Mouse (Mus musculus) forebrain, embryonic 10.5 days (tissue): ENCODE measurements at regions not wholly inside any gene's neighbourhood (a gene's known extent, or its start where the extent isn't known, plus 50 kb on each side); places are given as distances from the start of the nearest gene placed in this dataset.
"Not testable (repeated sequence)": the region's sequence is repeated elsewhere in the genome, so short reads cannot be mapped to it uniquely, and the experiment has no call there.

Experiments
- DNase-seq: peaks from one replicate; pipeline ENCODE4 v3.0.0-alpha.2; 2017; ENCODE audit warnings: low spot score; ENCODE audit errors: extremely low spot score
- H3K27ac ChIP-seq: fragments of 300-500 bp; sonication (generic); 2 replicates; pipeline ENCODE4 v1.5.1; 2016; ENCODE audit warnings: mild to moderate bottlenecking
- H3K27me3 ChIP-seq: fragments of 300-500 bp; sonication (generic); 2 replicates; pipeline ENCODE4 v1.6.1; 2016; ENCODE audit warnings: mild to moderate bottlenecking; ENCODE audit not compliant: poor library complexity, severe bottlenecking
- H3K36me3 ChIP-seq: fragments of 300-500 bp; sonication (generic); replicated peaks from 2 replicates; pipeline ENCODE4 v1.6.1; 2016; ENCODE audit warnings: mild to moderate bottlenecking, moderate library complexity
- H3K4me1 ChIP-seq: fragments of 300-500 bp; sonication (generic); 2 replicates; pipeline ENCODE4 v1.6.1; 2016
- H3K4me3 ChIP-seq: fragments of 300-500 bp; sonication (generic); 2 replicates; pipeline ENCODE4 v1.5.1; 2016; ENCODE audit warnings: mild to moderate bottlenecking, moderate library complexity
- H3K9me3 ChIP-seq: fragments of 300-500 bp; sonication (generic); 2 replicates; pipeline ENCODE4 v1.6.1; 2016; ENCODE audit warnings: mild to moderate bottlenecking, moderate library complexity
- WGBS: fragments of 180-500 bp; shearing (Covaris S2); methylation state at CpG from one replicate; pipeline ENCODE4 v1.1.7; 2016; 5-methylcytosine and 5-hydroxymethylcytosine counted together

- peaks cover 36% of the 10 kb centered on the region for H3K27me3 ChIP-seq
- 85% methylated on average over 3 of the region's 3 CpGs for WGBS
- no peak for DNase-seq
- peaks cover 13% of the 10 kb centered on the region for H3K4me1 ChIP-seq
- H3K9me3 ChIP-seq = no peaks in the 10 kb centered on the region
- H3K36me3 ChIP-seq = no peaks in the 10 kb centered on the region
- no peak overlapping the region for H3K27ac ChIP-seq
- no peak overlapping the region for H3K4me3 ChIP-seq
These were observed 207.4 kb downstream of the Msrb3 start for GRCm38 (mm10) chr10:120691451-120691850.

GRCm38 (mm10) chr10:120686123-120686522, 209.9 kb upstream of the Hmga2 start:
- 87% methylated on average over 10 of the region's 10 CpGs for WGBS
- H3K27ac ChIP-seq = no peak overlapping the region
- no peak for DNase-seq
- H3K9me3 ChIP-seq = no peaks in the 10 kb centered on the region
- no peaks in the 10 kb centered on the region for H3K36me3 ChIP-seq
- no peaks in the 10 kb centered on the region for H3K27me3 ChIP-seq
- no peaks in the 10 kb centered on the region; the same call in 1 of the 2 replicates for H3K4me1 ChIP-seq
- H3K4me3 ChIP-seq = no peak overlapping the region

GRCm38 (mm10) chr10:120682021-120682420, 205.8 kb upstream of the Hmga2 start:
- H3K27ac ChIP-seq = no peak overlapping the region
- DNase-seq = no peak
- no peaks in the 10 kb centered on the region for H3K27me3 ChIP-seq
- WGBS = 86% methylated on average over 10 of the region's 10 CpGs
- H3K4me1 ChIP-seq = peaks cover 16% of the 10 kb centered on the region
- H3K36me3 ChIP-seq = no peaks in the 10 kb centered on the region
- H3K9me3 ChIP-seq = no peaks in the 10 kb centered on the region
- no peak overlapping the region for H3K4me3 ChIP-seq

- Histone ChIP-seq H3K4me1 (peaks cover 16% of the 10 kb centered on the region), H3K9me3 (no peaks in the 10 kb centered on the region), H3K27me3 (peaks cover 8% of the 10 kb centered on the region; the same call in 1 of the 2 replicates), H3K36me3 (no peaks in the 10 kb centered on the region), H3K27ac (no peak overlapping the region), H3K4me3 (no peak overlapping the region)
- DNase-seq = no peak
- WGBS = 79% methylated on average over 6 of the region's 6 CpGs
These were observed 203.7 kb upstream of the Hmga2 start for GRCm38 (mm10) chr10:120679982-120680381.

- no peak for DNase-seq
- Histone ChIP-seq H3K9me3 (no peaks in the 10 kb centered on the region), H3K36me3 (no peaks in the 10 kb centered on the region), H3K27ac (no peak overlapping the region), H3K27me3 (peaks cover 10% of the 10 kb centered on the region; the same call in 1 of the 2 replicates), H3K4me3 (no peak overlapping the region), H3K4me1 (peaks cover 26% of the 10 kb centered on the region)
- 67% methylated on average over 8 of the region's 8 CpGs for WGBS
These were observed 202.0 kb upstream of the Hmga2 start for GRCm38 (mm10) chr10:120678277-120678676.

- Histone ChIP-seq H3K27ac (no peak overlapping the region), H3K4me1 (peaks cover 26% of the 10 kb centered on the region), H3K9me3 (no peaks in the 10 kb centered on the region; the same call in 1 of the 2 replicates), H3K4me3 (no peak overlapping the region), H3K36me3 (no peaks in the 10 kb centered on the region), H3K27me3 (peaks cover 10% of the 10 kb centered on the region; the same call in 1 of the 2 replicates)
- WGBS = 92% methylated on average over 4 of the region's 4 CpGs
- DNase-seq = no peak
These were observed 199.1 kb upstream of the Hmga2 start for GRCm38 (mm10) chr10:120675369-120675768.

GRCm38 (mm10) chr10:120674321-120675045, 198.2 kb upstream of the Hmga2 start:
- 58% methylated on average over 10 of the region's 10 CpGs for WGBS
- peaks cover 10% of the 10 kb centered on the region; the same call in 1 of the 2 replicates for H3K27me3 ChIP-seq

GRCm38 (mm10) chr10:120667678-120668031, 191.4 kb upstream of the Hmga2 start:
- not testable (repeated sequence) for H3K36me3 ChIP-seq
- 97% methylated on average over 7 of the region's 7 CpGs for WGBS

More at GRCm38 (mm10) chr10:120674321-120675045, 198.2 kb upstream of the Hmga2 start:
- no peak overlapping the region for H3K4me3 ChIP-seq
- H3K4me1 ChIP-seq = peaks cover 20% of the 10 kb centered on the region
- no peak overlapping the region for H3K27ac ChIP-seq
- H3K36me3 ChIP-seq = no peaks in the 10 kb centered on the region
- no peak for DNase-seq
- H3K9me3 ChIP-seq = no peaks in the 10 kb centered on the region; the same call in 1 of the 2 replicates

GRCm38 (mm10) chr10:120666985-120667677, 190.9 kb upstream of the Hmga2 start:
- WGBS = 63% methylated on average over 12 of the region's 12 CpGs
- H3K9me3 ChIP-seq = no peaks in the 10 kb centered on the region; the same call in 1 of the 2 replicates
- H3K27me3 ChIP-seq = peaks cover 4% of the 10 kb centered on the region; the same call in 1 of the 2 replicates
- H3K4me1 ChIP-seq = no peaks in the 10 kb centered on the region
- no peak overlapping the region for H3K27ac ChIP-seq
- no peaks in the 10 kb centered on the region for H3K36me3 ChIP-seq
- peak; percentile 55 for DNase-seq
- H3K4me3 ChIP-seq = no peak overlapping the region

More at GRCm38 (mm10) chr10:120667678-120668031, 191.4 kb upstream of the Hmga2 start:
- H3K27me3 ChIP-seq, H3K27ac ChIP-seq, H3K4me1 ChIP-seq, DNase-seq, H3K9me3 ChIP-seq, H3K4me3 ChIP-seq: not testable (repeated sequence)

GRCm38 (mm10) chr10:120666202-120666860, 190.1 kb upstream of the Hmga2 start:
- 90% methylated on average over 7 of the region's 7 CpGs for WGBS
- Histone ChIP-seq H3K36me3 (no peaks in the 10 kb centered on the region), H3K27me3 (peaks cover 4% of the 10 kb centered on the region; the same call in 1 of the 2 replicates), H3K9me3 (no peaks in the 10 kb centered on the region), H3K4me3 (no peak overlapping the region), H3K4me1 (no peaks in the 10 kb centered on the region), H3K27ac (no peak overlapping the region)
- no peak for DNase-seq

GRCm38 (mm10) chr10:120665670-120666069, 189.4 kb upstream of the Hmga2 start:
- DNase-seq = no peak
- 76% methylated on average over 5 of the region's 5 CpGs for WGBS
- peaks cover 4% of the 10 kb centered on the region; the same call in 1 of the 2 replicates for H3K27me3 ChIP-seq
- H3K4me1 ChIP-seq = peaks cover 3% of the 10 kb centered on the region
- H3K9me3 ChIP-seq = no peaks in the 10 kb centered on the region
- no peak overlapping the region for H3K4me3 ChIP-seq
- no peak overlapping the region for H3K27ac ChIP-seq
- H3K36me3 ChIP-seq = no peaks in the 10 kb centered on the region

GRCm38 (mm10) chr10:120664419-120664818, 188.2 kb upstream of the Hmga2 start:
- H3K36me3 ChIP-seq = no peaks in the 10 kb centered on the region
- DNase-seq = no peak
- H3K4me3 ChIP-seq = no peak overlapping the region
- no peak overlapping the region for H3K27ac ChIP-seq
- no peaks in the 10 kb centered on the region for H3K9me3 ChIP-seq
- WGBS = 83% methylated on average over 5 of the region's 5 CpGs
- peaks cover 4% of the 10 kb centered on the region; the same call in 1 of the 2 replicates for H3K27me3 ChIP-seq
- peaks cover 15% of the 10 kb centered on the region for H3K4me1 ChIP-seq
